Mouse (Mus musculus) heart, embryonic 13.5 days (tissue): ENCODE measurements at regions not wholly inside any gene's neighbourhood (a gene's known extent, or its start where the extent isn't known, plus 50 kb on each side); places are given as distances from the start of the nearest gene placed in this dataset.

ENCODE experiments used
- ATAC-seq: fragments of 200-750 bp; cut with Nextera tagmentation; 2 replicates; pipeline ENCODE4 v1.8.0; 2017; ENCODE audit warnings: moderate TSS enrichment; ENCODE audit not compliant: insufficient number of reproducible peaks, low FRiP score, low TSS enrichment; ENCODE audit errors: extremely low read depth
- H3K27ac ChIP-seq: fragments of 300-500 bp; sonication (generic); replicated peaks from 2 replicates; pipeline ENCODE4 v1.5.1; 2015; ENCODE audit warnings: moderate library complexity, mild to moderate bottlenecking, inconsistent platforms
- H3K27me3 ChIP-seq: fragments of 300-500 bp; sonication (generic); replicated peaks from 2 replicates; pipeline ENCODE4 v1.6.1; 2015; ENCODE audit warnings: mild to moderate bottlenecking, inconsistent platforms
- H3K36me3 ChIP-seq: fragments of 300-500 bp; sonication (generic); 2 replicates; pipeline ENCODE4 v1.6.1; 2015; ENCODE audit warnings: mild to moderate bottlenecking, inconsistent platforms
- H3K4me1 ChIP-seq: fragments of 300-500 bp; sonication (generic); 2 replicates; pipeline ENCODE4 v1.6.1; 2015; ENCODE audit warnings: inconsistent platforms
- H3K4me2 ChIP-seq: fragments of 300-500 bp; sonication (generic); 2 replicates; pipeline ENCODE4 v1.6.1; 2015; ENCODE audit warnings: inconsistent platforms, mild to moderate bottlenecking, moderate library complexity
- H3K4me3 ChIP-seq: fragments of 300-500 bp; sonication (generic); 2 replicates; pipeline ENCODE4 v1.5.1; 2015; ENCODE audit warnings: moderate library complexity, mild to moderate bottlenecking, inconsistent platforms
- H3K9ac ChIP-seq: fragments of 300-500 bp; sonication (generic); 2 replicates; pipeline ENCODE4 v1.6.1; 2015; ENCODE audit warnings: inconsistent platforms, mild to moderate bottlenecking, moderate library complexity
- H3K9me3 ChIP-seq: fragments of 300-500 bp; sonication (generic); 2 replicates; pipeline ENCODE4 v1.6.1; 2016; ENCODE audit warnings: inconsistent platforms
- WGBS: fragments of 180-500 bp; shearing (Covaris S2); methylation state at CpG from one replicate; pipeline ENCODE4 v1.1.7; 2015; ENCODE audit warnings: mixed read lengths; 5-methylcytosine and 5-hydroxymethylcytosine counted together

- H3K4me2 ChIP-seq: no peak overlapping the region
- H3K9ac ChIP-seq: no peak overlapping the region
- no peaks in the 10 kb centered on the region for H3K9me3 ChIP-seq
- no peaks in the 10 kb centered on the region for H3K36me3 ChIP-seq
- H3K4me1 ChIP-seq: no peaks in the 10 kb centered on the region
- WGBS: 69% methylated on average over 6 of the region's 6 CpGs
- H3K27ac ChIP-seq: no peak overlapping the region
- H3K4me3 ChIP-seq: no peak overlapping the region
- ATAC-seq: no peak
- H3K27me3 ChIP-seq: no peaks in the 10 kb centered on the region
Observed at GRCm38 (mm10) chr2:179013891-179014593, 428.2 kb upstream of the Cdh4 start.

DNA sequence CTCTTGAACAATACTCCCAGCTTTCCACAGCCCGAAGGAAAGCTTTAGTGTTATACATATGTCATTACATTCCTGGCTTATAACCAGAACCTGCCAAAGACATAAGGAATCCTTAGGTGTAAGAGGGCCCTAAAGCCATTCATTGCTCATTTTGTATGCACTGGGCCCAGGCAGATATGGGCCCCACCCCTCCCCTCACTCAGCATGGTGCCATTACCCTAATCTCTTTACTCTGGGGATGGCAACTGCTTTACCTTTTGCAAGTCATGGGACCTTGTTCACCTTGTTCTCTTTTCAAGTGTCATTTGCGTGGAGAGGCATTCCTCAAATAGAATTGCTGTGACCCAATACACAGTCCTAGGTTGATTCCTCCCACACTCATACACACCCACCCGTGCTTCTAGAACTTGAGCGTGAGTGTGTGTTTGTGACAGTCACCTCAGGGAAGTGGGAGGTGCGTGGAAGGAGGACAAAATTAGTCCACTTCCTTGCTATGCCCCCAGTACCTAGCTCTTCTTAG lies 419.5 kb upstream of the Cdh4 start:
- Histone ChIP-seq H3K27me3 (no peaks in the 10 kb centered on the region), H3K4me3 (no peak overlapping the region), H3K36me3 (no peaks in the 10 kb centered on the region), H3K9ac (no peak overlapping the region), H3K27ac (no peak overlapping the region), H3K4me1 (0 out of 2 replicates have a peak, but pooled peaks cover 4% of the 10 kb centered on the region), H3K9me3 (no peaks in the 10 kb centered on the region), H3K4me2 (no peak overlapping the region)
- no peak for ATAC-seq
- 64% methylated on average over 5 of the region's 5 CpGs for WGBS

DNA sequence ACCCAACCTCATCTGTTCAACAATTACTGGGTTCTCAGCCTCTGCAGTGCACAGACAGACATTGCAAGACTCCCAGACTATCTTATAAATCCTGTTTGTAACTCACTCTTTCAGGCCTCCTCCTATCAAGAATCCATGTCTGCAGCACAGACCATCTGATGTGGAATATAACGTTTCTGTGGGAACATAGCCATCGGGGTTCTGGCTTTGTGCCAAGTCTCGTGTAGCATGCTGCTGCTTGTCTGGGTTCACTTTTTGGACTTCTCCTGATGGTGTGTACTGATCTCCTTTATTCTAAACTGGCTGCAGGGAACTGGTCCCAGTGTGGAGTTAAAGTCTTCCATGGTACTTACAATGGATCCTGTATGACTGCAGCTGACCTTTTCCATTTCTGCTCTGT lies 418.0 kb upstream of the Cdh4 start:
- Histone ChIP-seq H3K27ac (no peak overlapping the region), H3K4me1 (0 out of 2 replicates have a peak, but pooled peaks cover 4% of the 10 kb centered on the region), H3K9ac (no peak overlapping the region), H3K4me2 (no peak overlapping the region), H3K9me3 (no peaks in the 10 kb centered on the region), H3K27me3 (no peaks in the 10 kb centered on the region), H3K4me3 (no peak overlapping the region), H3K36me3 (no peaks in the 10 kb centered on the region)
- WGBS: 53% methylated on average over 3 of the region's 3 CpGs
- ATAC-seq: no peak

DNA sequence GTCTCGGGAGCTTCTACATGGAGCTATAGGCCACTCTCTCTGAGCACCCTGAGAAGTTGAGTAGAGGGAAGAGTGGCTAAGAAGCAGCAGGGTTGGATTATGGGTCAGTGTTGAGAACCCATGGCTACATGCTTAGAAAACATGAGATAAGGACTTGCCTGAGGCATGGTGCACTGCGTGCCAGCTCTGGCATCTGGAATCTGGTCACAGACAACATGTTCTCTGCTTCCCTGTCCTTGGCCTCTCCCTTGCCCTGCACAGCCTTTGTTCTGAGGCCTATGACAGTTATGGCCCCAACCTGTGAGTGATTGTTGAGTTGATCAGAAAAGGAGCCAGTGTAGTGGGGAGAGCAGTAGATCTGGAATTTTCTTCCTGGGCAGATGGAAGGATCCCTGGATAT lies 409.1 kb upstream of the Cdh4 start:
- H3K4me2 ChIP-seq: no peak overlapping the region
- no peak overlapping the region for H3K4me3 ChIP-seq
- H3K27me3 ChIP-seq: no peaks in the 10 kb centered on the region
- WGBS: 63% methylated on average over 2 of the region's 2 CpGs
- no peak overlapping the region for H3K27ac ChIP-seq
- no peak overlapping the region for H3K9ac ChIP-seq
- H3K36me3 ChIP-seq: no peaks in the 10 kb centered on the region
- no peaks in the 10 kb centered on the region for H3K4me1 ChIP-seq
- no peak for ATAC-seq
- no peaks in the 10 kb centered on the region for H3K9me3 ChIP-seq

- no peaks in the 10 kb centered on the region for H3K27me3 ChIP-seq
- no peak overlapping the region for H3K4me2 ChIP-seq
- no peaks in the 10 kb centered on the region for H3K36me3 ChIP-seq
- no peak overlapping the region for H3K27ac ChIP-seq
- H3K9ac ChIP-seq: no peak overlapping the region
- H3K9me3 ChIP-seq: no peaks in the 10 kb centered on the region
- 69% methylated on average over 6 of the region's 6 CpGs for WGBS
- no peak for ATAC-seq
- H3K4me3 ChIP-seq: no peak overlapping the region
- no peaks in the 10 kb centered on the region for H3K4me1 ChIP-seq
Observed at GRCm38 (mm10) chr2:179035446-179035845, 406.8 kb upstream of the Cdh4 start.

DNA sequence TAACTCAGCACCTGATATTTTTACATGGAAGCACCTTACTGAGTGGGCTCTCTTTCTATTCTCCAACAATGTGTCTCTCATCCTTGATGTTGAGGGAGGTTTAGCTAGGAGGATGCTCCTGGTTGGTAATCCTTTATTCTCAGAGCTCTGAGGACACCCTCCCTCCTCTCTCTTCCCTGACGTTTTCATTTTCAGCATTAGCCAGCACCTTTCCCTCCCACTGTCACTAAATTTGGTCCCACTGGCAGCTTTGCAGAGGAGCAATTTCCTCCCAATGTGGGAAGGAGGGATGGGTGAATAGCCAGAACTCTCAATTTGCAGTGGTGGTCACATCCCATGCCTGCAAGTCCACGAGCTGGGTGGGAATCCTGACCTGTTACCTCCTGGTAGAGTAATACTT lies 402.5 kb upstream of the Cdh4 start:
- no peak overlapping the region for H3K9ac ChIP-seq
- H3K36me3 ChIP-seq: no peaks in the 10 kb centered on the region
- no peak overlapping the region for H3K4me2 ChIP-seq
- H3K27me3 ChIP-seq: no peaks in the 10 kb centered on the region
- ATAC-seq: no peak
- H3K4me3 ChIP-seq: no peak overlapping the region
- no peaks in the 10 kb centered on the region for H3K4me1 ChIP-seq
- H3K27ac ChIP-seq: no peak overlapping the region
- 63% methylated on average over 2 of the region's 2 CpGs for WGBS
- H3K9me3 ChIP-seq: no peaks in the 10 kb centered on the region

- no peak overlapping the region for H3K4me3 ChIP-seq
- WGBS: 65% methylated on average over 4 of the region's 4 CpGs
- H3K36me3 ChIP-seq: no peaks in the 10 kb centered on the region
- H3K4me1 ChIP-seq: no peaks in the 10 kb centered on the region
- no peak overlapping the region for H3K4me2 ChIP-seq
- H3K9me3 ChIP-seq: no peaks in the 10 kb centered on the region
- H3K27ac ChIP-seq: no peak overlapping the region
- H3K27me3 ChIP-seq: no peaks in the 10 kb centered on the region
- no peak for ATAC-seq
- no peak overlapping the region for H3K9ac ChIP-seq
Observed at GRCm38 (mm10) chr2:179043671-179044070, 398.6 kb upstream of the Cdh4 start.

- no peaks in the 10 kb centered on the region for H3K4me1 ChIP-seq
- no peaks in the 10 kb centered on the region for H3K36me3 ChIP-seq
- no peak overlapping the region for H3K4me2 ChIP-seq
- H3K4me3 ChIP-seq: no peak overlapping the region
- no peak overlapping the region for H3K9ac ChIP-seq
- 41% methylated on average over 1 of the region's 1 CpGs for WGBS
- H3K9me3 ChIP-seq: no peaks in the 10 kb centered on the region
- no peak for ATAC-seq
- H3K27me3 ChIP-seq: no peaks in the 10 kb centered on the region
- no peak overlapping the region for H3K27ac ChIP-seq
Observed at GRCm38 (mm10) chr2:179045361-179045760, 396.9 kb upstream of the Cdh4 start.

DNA sequence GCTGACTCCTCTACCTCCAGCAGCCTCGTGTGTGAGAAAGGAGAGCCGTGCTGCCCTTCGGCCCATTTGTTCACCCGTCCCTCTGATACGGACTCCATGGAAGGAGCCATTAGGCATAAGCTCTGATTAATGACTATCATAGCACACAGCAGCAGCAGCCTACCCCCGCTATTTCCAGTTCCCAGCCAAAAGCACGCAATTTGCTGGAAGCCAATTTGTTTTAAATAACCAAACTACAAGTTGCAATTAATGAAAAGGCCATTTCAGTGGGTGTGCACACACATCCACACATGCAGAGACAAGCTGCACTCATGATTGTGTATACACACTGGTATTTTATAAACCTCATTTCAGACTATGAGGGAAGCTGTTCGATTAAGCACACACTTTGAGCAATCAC lies 387.8 kb upstream of the Cdh4 start:
- no peak overlapping the region for H3K4me3 ChIP-seq
- WGBS: 75% methylated on average over 8 of the region's 8 CpGs
- H3K27ac ChIP-seq: no peak overlapping the region
- no peak overlapping the region for H3K9ac ChIP-seq
- H3K4me1 ChIP-seq: no peaks in the 10 kb centered on the region
- no peaks in the 10 kb centered on the region for H3K9me3 ChIP-seq
- H3K27me3 ChIP-seq: peaks cover 8% of the 10 kb centered on the region; the same call in 1 of the 2 replicates
- no peak for ATAC-seq
- H3K4me2 ChIP-seq: no peak overlapping the region
- H3K36me3 ChIP-seq: no peaks in the 10 kb centered on the region

GRCm38 (mm10) chr2:179064616-179065015 lies 377.6 kb upstream of the Cdh4 start:
- no peak overlapping the region for H3K4me2 ChIP-seq
- no peak overlapping the region for H3K9ac ChIP-seq
- no peak for ATAC-seq
- no peak overlapping the region for H3K27ac ChIP-seq
- WGBS: 39% methylated on average over 8 of the region's 8 CpGs
- H3K27me3 ChIP-seq: peaks cover 1% of the 10 kb centered on the region; the same call in 1 of the 2 replicates
- no peaks in the 10 kb centered on the region for H3K9me3 ChIP-seq
- H3K4me3 ChIP-seq: no peak overlapping the region
- no peaks in the 10 kb centered on the region for H3K36me3 ChIP-seq
- no peaks in the 10 kb centered on the region for H3K4me1 ChIP-seq

GRCm38 (mm10) chr2:179069520-179069919 lies 372.7 kb upstream of the Cdh4 start:
- Histone ChIP-seq H3K36me3 (no peaks in the 10 kb centered on the region), H3K4me3 (no peak overlapping the region), H3K9me3 (no peaks in the 10 kb centered on the region), H3K9ac (no peak overlapping the region), H3K27ac (no peak overlapping the region), H3K4me1 (no peaks in the 10 kb centered on the region), H3K27me3 (peaks cover 5% of the 10 kb centered on the region; the same call in 1 of the 2 replicates), H3K4me2 (no peak overlapping the region)
- 70% methylated on average over 6 of the region's 6 CpGs for WGBS
- no peak for ATAC-seq

- H3K36me3 ChIP-seq: no peaks in the 10 kb centered on the region
- H3K27me3 ChIP-seq: peaks cover 5% of the 10 kb centered on the region; the same call in 1 of the 2 replicates
- H3K9ac ChIP-seq: no peak overlapping the region
- H3K27ac ChIP-seq: no peak overlapping the region
- no peak for ATAC-seq
- H3K9me3 ChIP-seq: no peaks in the 10 kb centered on the region
- no peak overlapping the region for H3K4me3 ChIP-seq
- H3K4me1 ChIP-seq: no peaks in the 10 kb centered on the region
- WGBS: 33% methylated on average over 1 of the region's 1 CpGs
- no peak overlapping the region for H3K4me2 ChIP-seq
Observed at GRCm38 (mm10) chr2:179070346-179070745, 371.9 kb upstream of the Cdh4 start.
